Mouse (Mus musculus): ENCODE data around the gene Grwd1. TPM values are rescaled to one million over a fixed set of nuclear protein-coding genes. Genes with fewer than 3 reads are reported as not detected.
A peak's percentile ranks its signal among the peaks of the same experiment; 100 is the strongest.

The Grwd1 gene
- polyA plus RNA-seq, 1 experiment from 2014 or later, result 75.4 TPM

- H3K4me1 ChIP-seq (replicated peaks), result peaks cover 33% of the 10 kb centered on the region
- peak overlapping the region; percentile 52 for H3K4me3 ChIP-seq (replicated peaks)
- peaks cover 57% of the 10 kb centered on the region for H3K36me3 ChIP-seq
- no peak overlapping the region for H3K27ac ChIP-seq
- no peaks in the 10 kb centered on the region for H3K9me3 ChIP-seq
- WGBS, result under 1% methylated on average over 19 of the region's 19 CpGs
- ATAC-seq (ENCODE audit: insufficient number of reproducible peaks, insufficient read depth, low FRiP score, low TSS enrichment, low read depth), result no peak
- peaks cover 52% of the 10 kb centered on the region for H3K27me3 ChIP-seq
- peak overlapping the region; percentile 69 for H3K9ac ChIP-seq (replicated peaks)
- peak overlapping the region; percentile 91 for H3K4me2 ChIP-seq
Observed at GRCm38 (mm10) chr7:45798511-45798836, 32.3 kb downstream of the Grwd1 start.

GRCm38 (mm10) chr7:45797661-45798510 is 32.9 kb downstream of the Grwd1 start:
- Histone ChIP-seq H3K4me1 (replicated peaks) (peaks cover 33% of the 10 kb centered on the region), H3K36me3 (peaks cover 57% of the 10 kb centered on the region), H3K9ac (replicated peaks) (peak overlapping the region; percentile 69), H3K27ac (no peak overlapping the region), H3K27me3 (peaks cover 52% of the 10 kb centered on the region), H3K4me2 (peak overlapping the region; percentile 91), H3K9me3 (no peaks in the 10 kb centered on the region), H3K4me3 (replicated peaks) (peak overlapping the region; percentile 52)
- no peak for ATAC-seq (ENCODE audit: insufficient number of reproducible peaks, insufficient read depth, low FRiP score, low TSS enrichment, low read depth)
- WGBS, result under 1% methylated on average over 58 of the region's 60 CpGs

GRCm38 (mm10) chr7:45796950-45797349 is 33.8 kb downstream of the Grwd1 start:
- H3K36me3 ChIP-seq, result peaks cover 58% of the 10 kb centered on the region
- peak overlapping the region; percentile 91; the same call in 1 of the 2 replicates for H3K4me2 ChIP-seq
- peaks cover 33% of the 10 kb centered on the region for H3K4me1 ChIP-seq (replicated peaks)
- H3K4me3 ChIP-seq (replicated peaks), result no peak overlapping the region
- no peak overlapping the region for H3K27ac ChIP-seq
- peak overlapping the region; percentile 34 for H3K9ac ChIP-seq (replicated peaks)
- ATAC-seq (ENCODE audit: insufficient number of reproducible peaks, insufficient read depth, low FRiP score, low TSS enrichment, low read depth), result no peak
- no peaks in the 10 kb centered on the region for H3K9me3 ChIP-seq
- peaks cover 52% of the 10 kb centered on the region for H3K27me3 ChIP-seq
- 50% methylated on average over 6 of the region's 6 CpGs for WGBS

GRCm38 (mm10) chr7:45794971-45795370 is 35.8 kb downstream of the Grwd1 start:
- H3K36me3 ChIP-seq, result peaks cover 70% of the 10 kb centered on the region
- WGBS, result 93% methylated on average over 29 of the region's 29 CpGs
- no peak for ATAC-seq (ENCODE audit: insufficient number of reproducible peaks, insufficient read depth, low FRiP score, low TSS enrichment, low read depth)

GRCm38 (mm10) chr7:45793969-45794585 is 36.7 kb downstream of the Grwd1 start:
- peaks cover 79% of the 10 kb centered on the region for H3K36me3 ChIP-seq
- H3K9me3 ChIP-seq, result peaks cover 4% of the 10 kb centered on the region; the same call in 1 of the 2 replicates
- no peak for ATAC-seq (ENCODE audit: insufficient number of reproducible peaks, insufficient read depth, low FRiP score, low TSS enrichment, low read depth)
- H3K4me2 ChIP-seq, result no peak overlapping the region
- no peak overlapping the region for H3K4me3 ChIP-seq (replicated peaks)
- H3K27ac ChIP-seq, result no peak overlapping the region
- peaks cover 40% of the 10 kb centered on the region for H3K27me3 ChIP-seq
- H3K9ac ChIP-seq (replicated peaks), result no peak overlapping the region
- peaks cover 19% of the 10 kb centered on the region for H3K4me1 ChIP-seq (replicated peaks)
- WGBS, result 86% methylated on average over 44 of the region's 44 CpGs

More at GRCm38 (mm10) chr7:45794971-45795370, 35.8 kb downstream of the Grwd1 start:
- no peak overlapping the region for H3K27ac ChIP-seq
- no peak overlapping the region for H3K4me2 ChIP-seq
- H3K4me3 ChIP-seq (replicated peaks), result no peak overlapping the region
- H3K27me3 ChIP-seq, result peaks cover 45% of the 10 kb centered on the region
- H3K9me3 ChIP-seq, result peaks cover 3% of the 10 kb centered on the region; the same call in 1 of the 2 replicates
- H3K9ac ChIP-seq (replicated peaks), result no peak overlapping the region
- peaks cover 20% of the 10 kb centered on the region for H3K4me1 ChIP-seq (replicated peaks)

GRCm38 (mm10) chr7:45793240-45793639 is 37.5 kb downstream of the Grwd1 start:
- H3K4me3 ChIP-seq (replicated peaks), result no peak overlapping the region
- H3K9me3 ChIP-seq, result peaks cover 4% of the 10 kb centered on the region; the same call in 1 of the 2 replicates
- no peak for ATAC-seq (ENCODE audit: insufficient number of reproducible peaks, insufficient read depth, low FRiP score, low TSS enrichment, low read depth)
- peaks cover 87% of the 10 kb centered on the region for H3K36me3 ChIP-seq
- 80% methylated on average over 24 of the region's 24 CpGs for WGBS
- no peak overlapping the region for H3K4me2 ChIP-seq
- H3K27me3 ChIP-seq, result peaks cover 31% of the 10 kb centered on the region
- H3K27ac ChIP-seq, result no peak overlapping the region
- peaks cover 12% of the 10 kb centered on the region for H3K4me1 ChIP-seq (replicated peaks)
- H3K9ac ChIP-seq (replicated peaks), result no peak overlapping the region

GRCm38 (mm10) chr7:45791756-45792490 is 38.8 kb downstream of the Grwd1 start:
- Histone ChIP-seq H3K9me3 (peaks cover 4% of the 10 kb centered on the region; the same call in 1 of the 2 replicates), H3K9ac (replicated peaks) (no peak overlapping the region), H3K36me3 (peaks cover 96% of the 10 kb centered on the region), H3K4me2 (no peak overlapping the region), H3K4me1 (replicated peaks) (peaks cover 7% of the 10 kb centered on the region), H3K27ac (no peak overlapping the region), H3K4me3 (replicated peaks) (no peak overlapping the region), H3K27me3 (peaks cover 18% of the 10 kb centered on the region)
- 78% methylated on average over 17 of the region's 17 CpGs for WGBS
- ATAC-seq (ENCODE audit: insufficient number of reproducible peaks, insufficient read depth, low FRiP score, low TSS enrichment, low read depth), result no peak

- Histone ChIP-seq H3K36me3 (peaks cover 84% of the 10 kb centered on the region), H3K4me1 (replicated peaks) (peaks cover 14% of the 10 kb centered on the region), H3K4me3 (replicated peaks) (no peak overlapping the region), H3K9me3 (peaks cover 4% of the 10 kb centered on the region; the same call in 1 of the 2 replicates), H3K9ac (replicated peaks) (no peak overlapping the region), H3K27ac (no peak overlapping the region), H3K4me2 (no peak overlapping the region), H3K27me3 (0 out of 2 replicates have a peak, but pooled peaks cover 6% of the 10 kb centered on the region)
- 69% methylated on average over 6 of the region's 6 CpGs for WGBS
- no peak for ATAC-seq (ENCODE audit: insufficient number of reproducible peaks, insufficient read depth, low FRiP score, low TSS enrichment, low read depth)
Observed at GRCm38 (mm10) chr7:45790721-45791120, 40.0 kb downstream of the Grwd1 start.

- peaks cover 3% of the 10 kb centered on the region; the same call in 1 of the 2 replicates for H3K27me3 ChIP-seq
Observed at GRCm38 (mm10) chr7:45787642-45788041, 43.1 kb downstream of the Grwd1 start.

GRCm38 (mm10) chr7:45786661-45787413 is 43.9 kb downstream of the Grwd1 start:
- peak overlapping the region; percentile 58 for H3K9ac ChIP-seq (replicated peaks)
- peak overlapping the region; percentile 60 for H3K27ac ChIP-seq
- H3K4me2 ChIP-seq, result peak overlapping the region; percentile 94
- WGBS, result 7% methylated on average over 17 of the region's 17 CpGs
- peaks cover 27% of the 10 kb centered on the region for H3K4me1 ChIP-seq (replicated peaks)
- H3K9me3 ChIP-seq, result peaks cover 4% of the 10 kb centered on the region; the same call in 1 of the 2 replicates
- peaks cover 10% of the 10 kb centered on the region for H3K27me3 ChIP-seq
- peaks cover 45% of the 10 kb centered on the region for H3K36me3 ChIP-seq
- peak overlapping the region; percentile 94 for H3K4me3 ChIP-seq (replicated peaks)
- peak; percentile 27 for ATAC-seq (ENCODE audit: insufficient number of reproducible peaks, insufficient read depth, low FRiP score, low TSS enrichment, low read depth)

More at GRCm38 (mm10) chr7:45787642-45788041, 43.1 kb downstream of the Grwd1 start:
- Histone ChIP-seq H3K27ac (no peak overlapping the region), H3K4me2 (peak overlapping the region; percentile 94), H3K4me1 (replicated peaks) (peaks cover 27% of the 10 kb centered on the region), H3K9me3 (peaks cover 4% of the 10 kb centered on the region; the same call in 1 of the 2 replicates), H3K4me3 (replicated peaks) (peak overlapping the region; percentile 94), H3K9ac (replicated peaks) (peak overlapping the region; percentile 27; the same call in 1 of the 2 replicates), H3K36me3 (peaks cover 53% of the 10 kb centered on the region)
- ATAC-seq (ENCODE audit: insufficient number of reproducible peaks, insufficient read depth, low FRiP score, low TSS enrichment, low read depth), result no peak
- 81% methylated on average over 22 of the region's 22 CpGs for WGBS

All from limb, embryonic 12.5 days (tissue).